14 mouse cellular contexts compared by ENCODE assay signal in genomic region chr3:58056191-58057063, GRCm38 (mm10).
DNase-seq lines count a peak whose midpoint lies in the region; ATAC-seq lines count a peak whose summit lies in the region.
"Had no signal": no experiment of that assay in that cellular context is flagged by ENCODE, and none has a peak within 500 bp of the region (broad histone marks: within the 10 kb centered on the region; RNA-seq: fewer than 3 reads in every experiment).

No protein-coding gene starts in this region.

- no peaks in the 10 kb centered on the region for H3K9me3 ChIP-seq in heart, embryonic 12.5 days (replicated peaks)
- no peaks in the 10 kb centered on the region for H3K9me3 ChIP-seq in lung, embryonic 15.5 days
- H3K9me3 ChIP-seq: limb, embryonic 15.5 days; neural tube, embryonic 12.5 days had no signal

- DNase-seq in heart, adult 8-10 months (ENCODE audit: low spot score), result no peak
- DNase-seq in 416B (ENCODE audit: low read depth), result peak; percentile 78
- peak; percentile 4 for DNase-seq in heart, postnatal 4 days
- no peak for DNase-seq in right cerebral cortex, adult 18-20 months
- DNase-seq in spleen, adult 12 weeks (ENCODE audit: low spot score), result no peak
- no peak for DNase-seq in left cerebral cortex, postnatal 36 days (ENCODE audit: low spot score in 2 of 2)
- DNase-seq: cerebellum, adult 8-10 months; gastrocnemius, postnatal 25 days; right cerebral cortex, postnatal 25 days had no signal

- WGBS in heart, embryonic 12.5 days, result 47% methylated on average over 10 of the region's 10 CpGs
- 31% methylated on average over 10 of the region's 10 CpGs for WGBS in lung, embryonic 15.5 days

- no peak overlapping the region for H3K9ac ChIP-seq in heart, embryonic 12.5 days
- H3K9ac ChIP-seq in lung, embryonic 15.5 days, result no peak overlapping the region
- H3K9ac ChIP-seq: limb, embryonic 15.5 days; neural tube, embryonic 12.5 days had no signal

- H3K4me1 ChIP-seq in heart, embryonic 12.5 days (replicated peaks), result peaks cover 23% of the 10 kb centered on the region
- H3K4me1 ChIP-seq in lung, embryonic 15.5 days, result no peaks in the 10 kb centered on the region
- H3K4me1 ChIP-seq: limb, embryonic 15.5 days had no signal

- no peak overlapping the region for H3K4me2 ChIP-seq in heart, embryonic 12.5 days
- H3K4me2 ChIP-seq in lung, embryonic 15.5 days, result no peak overlapping the region
- H3K4me2 ChIP-seq: limb, embryonic 15.5 days; neural tube, embryonic 12.5 days had no signal

- ATAC-seq in heart, embryonic 12.5 days (ENCODE audit: insufficient number of reproducible peaks, low FRiP score), result peak; percentile 92
- ATAC-seq in lung, embryonic 15.5 days (ENCODE audit: borderline replicate concordance, extremely low read depth, low FRiP score, low TSS enrichment), result peak; percentile 65; the same call in 1 of the 2 replicates

- H3K4me3 ChIP-seq in heart, embryonic 12.5 days, result no peak overlapping the region
- no peak overlapping the region for H3K4me3 ChIP-seq in lung, embryonic 15.5 days
- H3K4me3 ChIP-seq: limb, embryonic 15.5 days; neural tube, embryonic 12.5 days had no signal

- H3K36me3 ChIP-seq in heart, embryonic 12.5 days, result no peaks in the 10 kb centered on the region
- H3K36me3 ChIP-seq in lung, embryonic 15.5 days, result no peaks in the 10 kb centered on the region
- H3K36me3 ChIP-seq: limb, embryonic 15.5 days; neural tube, embryonic 12.5 days had no signal

- no peak overlapping the region for H3K27ac ChIP-seq in heart, embryonic 12.5 days (ENCODE audit: poor library complexity, severe bottlenecking)
- no peak overlapping the region for H3K27ac ChIP-seq in lung, embryonic 15.5 days
- H3K27ac ChIP-seq: limb, embryonic 15.5 days; neural tube, embryonic 12.5 days had no signal

- H3K27me3 ChIP-seq in heart, embryonic 12.5 days (replicated peaks), result no peaks in the 10 kb centered on the region
- no peaks in the 10 kb centered on the region for H3K27me3 ChIP-seq in lung, embryonic 15.5 days
- H3K27me3 ChIP-seq: CH12.LX; limb, embryonic 15.5 days; neural tube, embryonic 12.5 days had no signal

- intact Hi-C loops in left cerebral cortex, postnatal 36 days (cut with DNase I), result no loop called here

Comparison
In these comparisons a context has a peak if more than half of its experiments do, and no peak if none do; other contexts are left out.
1. DNase-seq: peak in 416B (single experiment) and heart, postnatal 4 days (single experiment); none in heart, adult 8-10 months (single experiment), right cerebral cortex, adult 18-20 months (single experiment), spleen, adult 12 weeks (single experiment) and left cerebral cortex, postnatal 36 days (0 of 2).